ENCODE assay signal across 22 mouse cellular contexts in the genomic region with DNA sequence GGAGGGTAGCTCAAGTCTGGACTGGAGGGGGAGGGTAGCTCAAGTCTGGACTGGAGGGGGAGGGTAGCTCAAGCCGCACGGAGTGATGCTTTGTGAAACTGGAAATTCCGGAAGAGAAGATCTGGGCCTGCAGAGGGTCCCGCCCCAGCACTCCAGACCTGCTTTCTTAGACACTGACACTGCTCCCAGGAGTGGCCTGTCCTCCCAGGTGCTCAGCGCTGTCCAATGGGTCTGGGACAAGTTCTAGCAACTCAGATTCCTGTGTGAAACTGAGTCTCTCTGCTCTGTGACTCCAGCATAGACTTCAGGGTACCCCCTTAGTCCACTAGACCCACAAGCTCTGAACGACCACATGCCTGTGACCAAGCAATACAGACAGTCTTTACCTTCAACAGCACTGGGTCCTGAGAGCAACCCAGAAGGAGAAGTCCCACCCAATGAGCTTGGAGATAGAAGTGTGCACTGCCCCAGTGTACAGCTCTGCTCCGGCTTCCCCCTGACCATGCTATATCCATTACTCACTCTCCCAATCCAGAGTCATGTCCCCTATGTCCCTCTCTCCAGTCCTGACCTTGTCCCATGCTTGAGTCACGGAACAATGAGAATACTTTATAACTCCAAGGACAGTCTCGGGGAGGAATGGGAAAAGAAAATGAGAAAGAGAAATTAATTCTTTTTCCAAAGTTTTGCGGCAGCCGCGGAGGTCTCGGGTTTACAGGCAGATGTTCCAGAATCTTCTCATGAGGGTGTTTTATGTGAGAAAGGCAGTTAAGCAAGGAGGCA. TPM values are rescaled to one million over a fixed set of nuclear protein-coding genes. Genes with fewer than 3 reads are reported as not detected.
"Had no signal": no experiment of that assay in that cellular context is flagged by ENCODE, and none has a peak within 500 bp of the region (broad histone marks: within the 10 kb centered on the region; RNA-seq: fewer than 3 reads in every experiment).

No protein-coding gene starts in this region.

- DNase-seq: kidney, adult 8-10 months; kidney, postnatal 10 days; kidney, postnatal 36 days; layer of hippocampus, postnatal 36 days; liver, embryonic 13.5 days; lung, embryonic 14.5 days; retina, postnatal 1 day; right cerebral cortex, postnatal 25 days; spleen, adult 18-20 months; thymus, postnatal 25 days had no signal

- H3K36me3 ChIP-seq: kidney, embryonic 15.5 days; liver, embryonic 13.5 days; midbrain, embryonic 12.5 days; midbrain, embryonic 15.5 days; neural tube, embryonic 12.5 days; stomach, embryonic 15.5 days had no signal

- H3K4me1 ChIP-seq: kidney, embryonic 15.5 days; liver, embryonic 13.5 days; midbrain, embryonic 12.5 days; midbrain, embryonic 15.5 days; neural tube, embryonic 12.5 days; stomach, embryonic 15.5 days had no signal

- H3K4me2 ChIP-seq: kidney, embryonic 15.5 days; liver, embryonic 13.5 days; lung, embryonic 14.5 days; midbrain, embryonic 12.5 days; midbrain, embryonic 15.5 days; neural tube, embryonic 12.5 days; stomach, embryonic 15.5 days had no signal

- H3K4me3 ChIP-seq: kidney, embryonic 15.5 days; left cerebral cortex, adult 2 months; liver, embryonic 13.5 days; midbrain, embryonic 12.5 days; midbrain, embryonic 15.5 days; neural tube, embryonic 12.5 days; stomach, embryonic 15.5 days had no signal

- H3K27ac ChIP-seq: kidney, embryonic 15.5 days; left cerebral cortex, adult 2 months; liver, embryonic 13.5 days; macrophage; midbrain, embryonic 12.5 days; midbrain, embryonic 15.5 days; neural tube, embryonic 12.5 days; stomach, embryonic 15.5 days had no signal

- H3K9ac ChIP-seq: kidney, embryonic 15.5 days; liver, embryonic 13.5 days; lung, embryonic 14.5 days; midbrain, embryonic 12.5 days; midbrain, embryonic 15.5 days; neural tube, embryonic 12.5 days; stomach, embryonic 15.5 days had no signal

- H3K9me3 ChIP-seq: kidney, embryonic 15.5 days; midbrain, embryonic 12.5 days; midbrain, embryonic 15.5 days; neural tube, embryonic 12.5 days; stomach, embryonic 15.5 days had no signal

- H3K27me3 ChIP-seq: liver, embryonic 13.5 days; midbrain, embryonic 15.5 days; neural tube, embryonic 12.5 days; stomach, embryonic 15.5 days had no signal

- ATAC-seq: lung, postnatal 0 days; midbrain, embryonic 15.5 days had no signal

RNA-seq across cellular contexts. Expression of a gene that starts 46.1 kb away (rescaled TPM):
- total RNA-seq: layer of hippocampus, postnatal 36 days; megakaryocyte, adult 5-6 weeks; neutrophil, adult 5-6 weeks had no signal
- polyA plus RNA-seq: kidney, embryonic 15.5 days; limb, embryonic 11.5 days; lung, embryonic 14.5 days; lung, postnatal 0 days; macrophage; midbrain, embryonic 12.5 days; neural tube, embryonic 12.5 days; stomach, embryonic 15.5 days; thymus, postnatal 0 days had no signal
